Mouse (Mus musculus): ENCODE results near the gene Dnajc14.

The Dnajc14 gene

DNA sequence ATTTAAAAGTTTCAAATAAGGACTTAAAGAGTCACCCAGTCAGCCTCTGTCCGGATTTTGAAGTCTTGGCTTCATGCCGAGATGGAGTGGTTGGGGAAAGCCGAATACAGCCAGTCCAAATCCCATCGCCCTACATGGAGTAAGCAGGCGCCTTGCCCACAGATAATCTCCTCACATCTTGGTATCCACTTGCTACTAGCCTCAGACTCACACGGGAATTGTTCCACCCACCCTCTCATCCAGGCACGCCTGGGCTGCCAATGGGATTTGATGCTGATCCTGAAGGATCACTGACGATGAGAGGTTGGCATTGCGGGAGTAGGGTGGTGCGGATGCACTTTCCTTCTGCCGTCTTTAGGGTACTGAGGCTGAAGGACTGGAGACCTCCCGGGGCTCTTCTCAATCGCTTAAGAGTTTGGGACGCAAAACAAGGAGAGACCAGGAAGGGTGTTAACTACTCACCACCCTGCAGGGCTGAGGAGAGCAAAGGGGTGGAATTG, at the start of gene Dnajc14:
TSS of gene Dnajc14 (plus strand) at position 292 of the 500 bp plus-strand sequence.
- DNase-seq (ENCODE audit: low read depth, low spot score), result no peak

DNA sequence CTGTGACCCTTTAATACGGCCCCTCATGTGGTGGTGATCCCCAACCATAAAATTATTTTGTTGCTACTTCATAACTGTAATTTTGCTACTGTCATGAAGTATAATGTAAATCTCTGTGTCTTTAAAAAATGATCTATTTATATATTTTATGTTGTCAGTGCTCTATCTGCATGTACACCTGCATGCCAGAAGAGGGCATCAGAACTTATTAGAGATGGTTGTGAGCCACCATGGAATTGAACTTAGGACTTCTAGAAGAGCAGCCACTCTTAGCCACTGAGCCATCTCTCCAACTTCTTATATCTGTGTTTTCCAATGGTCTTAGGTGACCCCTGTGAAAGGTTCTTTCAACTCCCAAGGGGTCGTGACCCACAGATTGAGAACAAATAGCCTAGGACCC, 31.0 kb upstream of the Dnajc14 start:
- DNase-seq (ENCODE audit: low read depth, low spot score), result peak; percentile 28

DNA sequence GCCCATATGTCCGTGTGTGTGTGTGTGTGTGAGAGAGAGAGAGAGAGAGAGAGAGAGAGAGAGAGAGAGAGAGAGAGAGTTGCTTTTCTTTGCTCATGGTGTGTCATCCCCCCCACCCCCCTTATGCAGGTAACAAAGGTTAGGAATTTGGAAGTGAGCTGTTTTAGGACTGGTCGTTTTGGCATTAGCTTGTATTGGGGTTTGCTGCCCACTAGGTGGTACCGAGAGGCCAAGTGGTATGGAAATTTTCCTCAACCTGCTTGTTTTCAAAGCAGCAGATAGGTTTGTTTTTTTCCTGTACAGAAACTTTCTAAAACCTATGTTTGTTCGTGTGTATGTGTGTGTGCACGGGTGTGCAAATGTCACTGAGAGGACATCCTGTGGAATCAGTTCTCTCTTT, 30.2 kb upstream of the Dnajc14 start:
- DNase-seq (ENCODE audit: low read depth, low spot score), result peak; percentile 46

DNA sequence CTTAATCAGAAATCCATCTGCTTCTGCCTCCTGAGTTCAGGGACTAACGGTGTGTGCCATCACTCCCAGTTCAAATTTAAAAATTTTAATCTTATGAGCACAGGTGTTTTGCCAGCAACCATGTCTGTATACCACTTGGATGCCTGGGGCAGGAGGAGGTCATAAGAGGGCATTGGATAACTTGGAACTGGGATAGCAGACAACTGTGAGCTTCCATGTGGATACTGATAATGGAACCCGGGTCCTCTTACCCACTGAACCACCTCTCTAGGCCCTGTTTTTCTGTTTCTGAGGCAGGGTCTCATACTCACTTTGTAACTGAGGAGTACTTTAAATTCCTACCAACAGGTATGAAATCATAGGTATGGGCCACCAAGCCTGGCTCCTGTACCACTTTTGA, 25.4 kb upstream of the Dnajc14 start:
- DNase-seq (ENCODE audit: low read depth, low spot score), result no peak

DNA sequence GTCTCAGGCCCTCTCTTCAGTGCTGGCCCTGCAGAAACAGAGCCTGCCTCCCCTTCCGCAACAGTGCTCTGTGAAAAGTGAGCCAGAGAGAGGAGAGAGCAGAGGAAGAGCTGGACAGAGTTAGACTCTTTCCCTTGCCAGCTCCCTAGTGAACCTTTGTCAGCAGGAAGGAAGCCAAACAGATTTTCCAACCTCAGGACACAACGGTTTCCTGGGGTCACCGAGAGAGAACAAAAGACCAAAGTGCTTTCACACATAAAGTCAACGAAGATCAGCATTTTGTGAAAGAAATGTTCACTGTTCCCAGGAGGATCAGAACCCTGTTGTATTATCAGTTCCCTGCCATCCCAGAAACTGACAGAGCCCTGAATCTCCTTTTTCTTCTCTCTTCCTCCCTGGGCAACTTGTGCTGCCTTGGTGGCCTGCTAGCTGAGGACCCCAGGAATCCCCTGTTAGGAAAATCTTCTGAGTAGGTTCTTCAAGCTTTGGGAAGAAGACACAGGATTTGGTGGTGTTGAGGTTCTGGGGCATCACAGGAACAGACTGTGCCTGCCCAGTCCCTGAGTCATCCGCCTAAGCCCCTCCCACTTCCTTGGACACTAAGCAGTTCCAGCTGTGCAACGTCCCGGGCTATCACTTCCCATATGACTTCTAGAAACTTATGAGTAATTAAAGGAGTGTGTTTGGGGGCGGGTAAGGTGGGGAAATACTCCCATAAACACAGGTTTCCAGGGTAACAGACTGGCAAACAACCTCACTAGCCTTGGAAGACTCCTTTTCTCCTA, 24.7 kb upstream of the Dnajc14 start:
- DNase-seq (ENCODE audit: low read depth, low spot score), result no peak

DNA sequence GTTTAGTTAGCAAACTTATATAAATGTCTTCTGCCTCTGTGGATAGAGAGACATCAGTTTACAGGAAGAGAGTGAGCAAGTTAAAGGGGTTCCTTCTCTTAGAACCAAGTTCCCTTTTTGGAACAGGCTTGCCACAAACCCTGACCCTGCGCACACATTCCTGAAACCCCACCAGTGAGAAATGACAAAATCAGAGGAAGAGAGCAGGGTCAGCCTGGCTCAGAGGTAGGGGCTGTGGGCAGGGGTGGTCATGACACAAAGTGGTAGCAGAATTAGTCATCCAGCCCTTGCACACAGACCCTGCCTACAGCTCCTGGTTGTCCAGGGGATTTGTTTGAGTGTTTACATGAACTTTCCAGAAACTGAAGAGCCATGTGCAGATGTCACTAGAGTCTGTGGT, 23.7 kb upstream of the Dnajc14 start:
- DNase-seq (ENCODE audit: low read depth, low spot score), result no peak

DNA sequence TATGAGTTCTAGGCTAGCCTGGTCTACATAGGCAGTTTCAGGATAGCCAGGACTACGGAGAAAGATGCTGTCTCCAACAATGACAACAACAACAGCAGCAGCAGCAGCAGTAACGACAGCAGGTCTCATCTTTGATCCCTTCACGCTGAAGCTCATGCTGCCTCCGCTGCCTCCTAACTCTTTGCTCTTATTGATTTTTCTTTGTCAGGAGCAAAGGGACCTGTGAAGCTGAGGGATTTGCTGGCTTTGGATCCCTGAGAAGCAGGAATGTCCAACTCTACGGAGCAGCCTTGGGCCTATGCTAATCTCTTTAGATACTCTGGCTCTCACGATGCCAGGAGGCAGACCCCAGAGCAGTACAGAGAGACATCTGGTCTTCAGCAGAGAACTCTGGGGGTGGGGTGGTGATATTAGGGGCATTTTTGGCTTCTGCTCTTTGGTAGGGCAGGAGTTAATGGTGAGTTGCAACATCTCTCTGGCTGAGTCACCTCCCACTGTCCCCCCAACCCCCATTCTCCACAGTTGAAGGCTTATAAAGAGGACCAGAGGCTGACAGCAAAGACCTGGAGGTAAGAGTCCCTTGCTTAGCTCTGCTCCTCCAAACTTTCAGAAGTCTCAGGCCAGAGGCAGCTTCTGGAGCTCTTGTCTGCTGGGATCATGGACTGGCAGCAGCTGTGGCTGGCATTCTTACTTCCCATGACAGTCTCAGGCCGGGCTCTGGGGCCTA, 13.3 kb upstream of the Dnajc14 start, which contains the start of gene Mmp19:
TSS of gene Mmp19 (plus strand) at position 513 of the 727 bp plus-strand sequence.
- no peak for DNase-seq (ENCODE audit: low read depth, low spot score)

DNA sequence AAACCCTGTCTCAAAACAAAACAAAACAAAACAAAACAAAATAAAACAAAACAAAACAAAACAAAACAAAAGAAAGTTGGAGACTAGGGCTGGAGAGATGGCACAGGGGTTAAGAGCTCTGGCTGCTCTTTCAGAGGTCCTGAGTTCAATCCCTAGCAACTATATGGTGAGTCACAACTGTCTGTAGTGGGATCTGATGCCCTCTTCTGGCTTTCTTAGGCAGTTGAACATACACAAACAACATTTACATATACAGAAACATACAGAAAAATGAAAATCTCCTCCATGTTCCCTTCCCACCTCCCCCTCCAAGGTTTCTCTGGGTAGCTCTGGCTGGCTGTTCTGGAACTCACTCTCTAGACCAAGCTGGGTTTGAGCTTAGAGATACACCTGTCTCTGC, 11.8 kb upstream of the Dnajc14 start:
- DNase-seq (ENCODE audit: low read depth, low spot score), result no peak

DNA sequence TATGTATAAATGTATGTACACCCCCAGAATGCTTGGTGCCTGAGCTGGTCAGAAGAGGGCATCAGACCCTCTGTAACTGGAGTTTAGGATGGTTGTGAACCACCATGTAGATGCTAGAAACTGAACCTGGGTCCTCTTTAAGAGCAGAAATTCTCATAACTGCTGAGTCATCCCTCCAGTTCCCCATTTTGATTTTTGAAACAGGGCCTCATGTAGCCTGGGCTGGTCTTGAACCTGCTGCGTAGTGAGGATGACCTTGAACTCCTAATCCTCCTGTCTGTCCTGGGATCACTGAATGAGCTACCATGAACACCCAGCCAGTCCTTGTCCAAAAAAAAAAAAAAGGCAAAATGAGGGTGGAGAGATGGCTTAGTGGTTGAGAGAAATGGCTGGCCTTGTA, 10.6 kb upstream of the Dnajc14 start:
- DNase-seq (ENCODE audit: low read depth, low spot score), result no peak

DNA sequence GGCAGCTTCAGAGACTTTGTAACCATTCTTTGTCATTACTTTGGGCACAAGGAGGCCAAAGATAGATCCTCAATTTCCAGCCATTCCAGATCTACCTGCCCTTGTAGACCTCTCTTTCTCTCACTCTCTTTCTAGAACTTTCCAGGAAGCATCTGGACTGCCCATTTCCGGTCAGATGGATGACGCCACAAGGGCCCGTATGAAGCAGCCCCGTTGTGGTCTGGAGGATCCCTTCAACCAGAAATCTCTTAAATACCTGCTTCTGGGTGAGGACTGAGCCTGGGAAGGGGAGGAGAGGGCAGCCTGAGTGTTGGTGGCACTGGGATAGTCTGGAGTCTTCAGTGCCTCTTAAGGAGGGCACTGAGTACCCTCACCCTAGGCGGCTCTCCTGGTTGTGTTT, 9.5 kb upstream of the Dnajc14 start:
- no peak for DNase-seq (ENCODE audit: low read depth, low spot score)

DNA sequence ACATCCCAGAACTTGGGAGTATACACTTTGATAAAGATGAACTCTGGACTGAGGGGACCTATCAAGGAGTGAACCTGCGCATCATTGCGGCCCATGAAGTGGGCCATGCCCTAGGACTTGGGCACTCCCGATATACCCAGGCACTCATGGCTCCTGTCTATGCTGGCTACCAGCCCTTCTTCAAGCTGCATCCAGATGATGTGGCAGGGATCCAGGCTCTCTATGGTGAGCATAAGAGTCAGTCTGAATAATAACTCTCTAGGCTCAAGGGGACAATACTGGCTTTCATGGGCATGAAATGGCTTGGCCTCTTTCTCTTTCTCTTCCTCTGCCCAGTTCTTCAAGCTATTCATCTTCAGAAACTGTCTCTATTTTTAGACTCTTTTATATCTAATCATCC, 8.3 kb upstream of the Dnajc14 start:
- DNase-seq (ENCODE audit: low read depth, low spot score), result no peak

DNA sequence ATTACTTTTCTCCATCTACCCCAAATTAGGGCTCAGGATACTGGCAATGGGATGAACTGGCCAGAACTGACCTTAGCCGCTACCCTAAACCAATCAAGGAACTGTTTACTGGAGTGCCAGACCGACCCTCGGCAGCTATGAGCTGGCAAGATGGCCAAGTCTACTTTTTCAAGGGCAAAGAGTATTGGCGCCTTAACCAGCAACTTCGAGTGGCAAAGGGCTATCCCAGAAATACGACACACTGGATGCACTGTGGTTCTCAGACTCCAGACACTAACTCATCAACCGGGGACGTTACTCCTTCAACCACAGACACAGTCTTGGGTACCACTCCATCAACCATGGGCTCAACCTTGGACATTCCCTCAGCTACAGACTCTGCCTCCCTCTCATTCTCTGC, 5.2 kb upstream of the Dnajc14 start:
- DNase-seq (ENCODE audit: low read depth, low spot score), result no peak

DNA sequence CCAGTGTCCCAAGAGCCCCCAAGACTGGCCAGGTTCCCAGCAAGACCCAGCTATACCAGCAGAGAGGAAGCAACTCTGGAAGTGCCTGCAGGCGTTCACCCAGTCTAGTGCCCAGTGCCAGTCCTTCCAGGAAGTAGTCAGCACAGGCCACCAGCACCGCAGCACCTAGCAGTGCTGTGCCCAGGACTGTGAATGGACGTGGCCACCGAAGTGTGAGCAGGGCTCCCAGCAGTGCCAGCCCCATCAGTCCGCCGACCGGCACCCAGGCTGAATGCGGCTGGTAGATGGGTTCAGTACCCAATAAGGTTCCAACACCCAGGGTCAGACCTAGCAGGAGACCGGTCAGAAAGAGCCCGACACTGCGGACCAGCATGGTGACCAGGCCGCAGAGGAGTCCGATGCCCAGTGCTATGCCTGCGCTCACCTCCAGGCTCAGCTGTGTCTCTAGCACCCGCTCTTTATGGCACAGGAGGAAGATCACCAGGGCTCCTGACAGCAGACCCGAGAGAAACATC, 1.8 kb upstream of the Dnajc14 start:
- no peak for DNase-seq (ENCODE audit: low read depth, low spot score)

DNA sequence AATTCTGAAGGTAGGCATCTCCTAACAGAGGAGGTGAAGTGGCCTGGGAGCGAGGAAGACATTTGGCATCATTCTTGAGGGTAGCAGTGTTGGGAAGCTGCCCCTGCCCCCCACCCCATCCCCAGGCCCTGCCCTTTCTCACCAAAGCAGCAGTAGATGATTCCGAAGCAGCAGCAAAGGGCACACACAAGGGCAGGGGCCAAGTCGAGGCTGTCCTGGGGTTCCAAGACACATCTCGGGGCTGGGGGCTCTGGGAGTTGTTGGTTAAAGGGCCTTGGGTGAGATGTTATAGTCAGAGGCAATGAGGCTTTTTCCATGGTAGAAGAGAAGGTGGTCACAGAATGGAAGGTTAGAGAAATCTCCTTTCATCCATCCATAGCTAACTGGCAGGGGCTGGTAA, 906 bp upstream of the Dnajc14 start:
- no peak for DNase-seq (ENCODE audit: low read depth, low spot score)

DNA sequence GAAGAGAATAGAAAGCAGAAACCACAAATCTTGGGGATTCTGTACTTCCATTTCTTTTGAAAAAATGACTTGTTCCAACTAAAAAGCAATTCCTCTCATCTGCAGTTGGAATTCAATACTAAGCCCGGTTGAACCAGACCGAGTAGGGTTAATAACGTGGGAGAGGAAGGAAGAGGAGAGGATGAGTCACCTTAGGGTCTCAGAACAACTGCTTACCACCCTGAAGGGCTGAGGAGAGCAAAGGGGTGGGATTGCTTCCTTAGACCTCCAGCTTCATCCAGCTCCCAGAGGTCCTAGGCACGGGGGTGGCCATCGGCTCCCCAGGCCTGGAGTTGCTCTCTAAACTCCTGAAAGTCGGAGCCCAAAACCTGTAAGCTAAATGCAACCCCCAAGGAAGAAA, 501 bp upstream of the Dnajc14 start:
- no peak for DNase-seq (ENCODE audit: low read depth, low spot score)

DNA sequence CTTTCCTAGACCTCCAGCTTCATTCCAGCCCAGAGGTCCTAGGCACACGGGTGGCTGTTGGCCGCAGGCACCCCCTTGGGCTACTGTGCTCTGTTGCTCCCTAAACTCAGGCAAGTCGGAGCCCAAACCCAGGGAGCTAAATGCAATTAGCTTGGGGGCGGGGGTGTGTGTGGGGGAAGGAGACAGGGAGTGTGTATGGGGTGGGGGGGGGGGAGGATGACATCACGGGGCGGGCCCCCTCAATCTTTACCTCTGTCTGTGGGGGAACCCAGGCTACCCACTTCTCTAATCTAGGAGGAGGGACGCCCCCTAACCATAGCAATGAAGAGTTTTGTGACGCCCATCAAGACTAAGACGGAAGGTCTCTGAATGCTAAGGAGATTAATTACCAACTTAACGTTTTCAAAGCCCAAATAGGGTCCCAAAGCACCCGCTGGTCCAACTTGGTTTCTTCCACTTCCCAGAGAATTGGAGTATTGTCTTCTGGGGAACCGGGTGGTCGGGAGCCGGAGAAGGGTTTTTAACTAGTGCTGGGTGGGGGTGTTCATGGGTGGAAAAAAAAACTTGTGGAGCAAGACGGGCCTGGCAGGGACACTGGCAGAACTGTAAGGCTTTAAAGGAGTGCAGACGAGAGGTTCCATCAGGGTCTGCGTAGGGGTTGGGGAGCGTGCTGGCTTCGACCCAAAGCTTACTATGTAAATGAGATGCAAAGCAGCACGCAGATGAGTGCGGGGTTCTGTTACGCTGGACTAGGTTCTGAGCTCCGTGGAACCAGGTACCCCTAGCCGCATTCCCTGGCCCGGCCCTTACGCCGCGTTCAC, 619 bp downstream of the Dnajc14 start, which contains the start of gene Tmem198b:
TSS of gene Tmem198b (minus strand) at position 100 of the 821 bp plus-strand sequence.
- DNase-seq (ENCODE audit: low read depth, low spot score), result peak; percentile 90

DNA sequence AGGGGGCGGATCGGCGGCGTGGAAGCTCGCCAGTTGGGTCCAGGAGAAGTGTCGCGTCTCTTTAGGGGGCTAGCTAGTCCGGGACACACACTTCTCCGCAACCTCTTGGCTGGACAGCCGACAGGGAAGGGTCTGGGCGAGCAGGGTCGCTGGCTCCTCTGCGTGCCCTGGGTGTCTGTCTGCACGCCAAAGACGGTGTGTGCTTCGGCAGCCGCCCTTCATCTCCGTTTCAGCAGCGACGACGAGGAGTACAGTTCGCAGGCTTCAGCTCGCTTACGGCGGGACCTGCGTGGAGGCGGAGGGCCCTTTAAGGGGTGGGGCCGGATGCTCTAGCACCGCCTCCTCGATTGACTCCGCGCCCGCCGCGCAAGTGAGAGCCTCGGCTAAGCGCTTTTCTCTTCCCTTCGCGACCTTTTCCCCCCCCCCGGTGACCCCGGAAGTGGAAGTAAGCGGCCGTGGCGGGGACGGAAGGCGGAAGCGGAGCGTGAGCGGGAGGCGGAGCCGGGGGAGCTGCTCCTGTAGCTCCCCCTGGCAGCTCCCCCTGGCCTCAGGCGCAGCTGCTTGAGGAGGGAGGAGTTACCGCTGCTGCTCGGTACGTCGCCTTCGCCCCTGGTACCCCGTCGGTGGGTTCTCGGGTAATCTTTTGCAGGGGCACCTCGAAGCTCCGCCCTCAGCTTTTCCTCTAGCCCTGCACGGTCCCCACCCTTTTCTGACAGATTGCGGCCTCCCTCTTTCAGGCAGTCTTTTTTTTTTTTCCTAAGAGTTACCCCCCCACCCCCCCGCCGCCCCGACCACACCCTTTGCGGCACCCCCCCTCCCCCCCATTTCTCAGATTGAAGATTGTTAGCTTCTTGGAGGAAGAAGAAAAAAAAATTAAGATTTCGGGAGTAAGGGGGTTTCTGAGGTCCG, 1.5 kb downstream of the Dnajc14 start:
- peak; percentile 99 for DNase-seq (ENCODE audit: low read depth, low spot score)

DNA sequence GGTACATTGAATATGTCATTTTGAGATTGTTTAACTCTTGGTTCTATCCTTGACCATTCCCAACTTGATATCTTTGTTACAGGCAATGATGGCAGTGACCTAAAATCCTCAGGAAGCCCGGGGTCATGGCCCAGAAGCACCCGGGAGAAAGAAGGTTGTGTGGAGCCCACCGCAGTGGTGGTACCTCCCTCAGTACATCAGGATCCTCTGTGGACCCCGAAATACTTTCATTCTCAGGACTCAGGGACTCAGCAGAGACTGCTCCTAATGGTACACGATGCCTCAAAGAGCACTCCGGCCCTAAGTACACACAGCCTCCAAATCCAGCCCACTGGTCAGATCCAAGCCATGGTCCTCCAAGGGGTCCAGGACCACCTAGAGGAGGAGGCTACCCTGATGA, 2.2 kb downstream of the Dnajc14 start:
- peak; percentile 32 for DNase-seq (ENCODE audit: low read depth, low spot score)

DNA sequence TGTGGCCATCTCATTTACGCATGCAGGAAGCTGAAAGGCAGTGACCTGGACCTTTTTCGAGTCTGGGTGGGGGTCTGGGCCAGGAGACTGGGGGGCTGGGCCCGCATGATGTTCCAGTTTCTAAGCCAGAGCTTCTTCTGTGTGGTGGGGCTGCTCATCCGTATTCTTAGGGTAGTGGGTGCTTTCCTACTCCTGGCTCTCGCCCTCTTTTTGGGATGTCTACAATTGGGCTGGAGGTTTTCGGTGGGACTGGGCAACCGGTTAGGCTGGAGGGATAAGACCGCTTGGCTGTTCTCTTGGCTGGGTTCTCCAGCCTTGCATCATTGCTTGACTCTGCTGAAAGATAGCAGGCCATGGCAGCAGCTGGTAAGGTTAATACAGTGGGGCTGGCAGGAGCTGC, 3.2 kb downstream of the Dnajc14 start:
- no peak for DNase-seq (ENCODE audit: low read depth, low spot score)

DNA sequence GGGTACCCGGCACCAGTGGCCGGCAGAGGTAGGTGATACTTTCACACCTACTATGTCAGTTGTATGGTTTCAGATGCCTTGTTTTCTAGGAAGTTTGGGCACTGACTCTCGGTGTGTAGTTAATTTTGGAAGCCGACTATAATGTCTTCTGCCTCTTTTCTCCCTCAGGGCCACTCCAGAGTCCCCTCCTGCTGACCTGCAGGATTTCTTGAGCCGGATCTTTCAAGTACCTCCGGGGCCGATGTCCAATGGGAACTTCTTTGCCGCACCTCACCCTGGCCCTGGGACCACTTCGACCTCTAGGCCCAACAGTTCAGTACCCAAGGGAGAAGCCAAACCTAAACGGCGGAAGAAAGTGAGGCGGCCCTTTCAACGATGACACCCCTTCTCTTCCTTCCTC, 13.2 kb downstream of the Dnajc14 start, which contains the start of gene Sarnp:
TSS of gene Sarnp (plus strand) at position 301 of the 400 bp plus-strand sequence.
- DNase-seq (ENCODE audit: low read depth, low spot score), result no peak

DNA sequence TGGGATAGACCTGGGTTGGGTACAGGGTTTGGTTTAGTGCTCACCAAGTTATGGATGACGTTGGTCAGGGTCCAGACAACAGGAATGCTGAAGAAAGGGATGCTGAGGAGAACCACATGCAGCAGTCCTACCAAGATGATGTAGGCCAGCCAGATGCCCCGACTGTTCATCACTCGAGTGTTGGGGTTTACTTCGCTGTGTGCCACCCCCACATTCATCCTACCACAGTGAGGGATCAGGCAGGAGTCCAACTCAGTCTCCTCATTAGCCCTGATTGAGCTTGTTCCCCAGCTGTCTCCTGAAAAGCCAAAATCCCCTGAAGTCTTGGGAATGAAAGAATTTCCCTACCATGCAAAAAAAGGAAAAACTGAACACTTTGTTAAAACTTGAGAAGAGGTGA, 16.4 kb downstream of the Dnajc14 start:
- no peak for DNase-seq (ENCODE audit: low read depth, low spot score)

All from A20 (cell line).